In genomic region chr16:44745471-44745865, GRCm38 (mm10) we compare ENCODE assay signal across 8 mouse cellular contexts. TPM values are rescaled to one million over a fixed set of nuclear protein-coding genes. Genes with fewer than 3 reads are reported as not detected.
DNase-seq lines count a peak whose midpoint lies in the region; ATAC-seq lines count a peak whose summit lies in the region.

No protein-coding gene starts in this region.

- 6% methylated on average over 14 of the region's 14 CpGs for WGBS in kidney, embryonic 16.5 days
- 8% methylated on average over 14 of the region's 14 CpGs for WGBS in hindbrain, embryonic 14.5 days
- WGBS in midbrain, embryonic 14.5 days: 7% methylated on average over 14 of the region's 14 CpGs

- peaks cover 17% of the 10 kb centered on the region for H3K4me1 ChIP-seq in kidney, embryonic 16.5 days (ENCODE audit: insufficient read depth, low read length)
- H3K4me1 ChIP-seq in brown adipose tissue, adult 24 weeks (ENCODE audit: control insufficient read depth, insufficient read depth, insufficient read length, low read length): no peaks in the 10 kb centered on the region; the same call in 1 of the 2 replicates
- peaks cover 13% of the 10 kb centered on the region for H3K4me1 ChIP-seq in hindbrain, embryonic 14.5 days (replicated peaks; ENCODE audit: control insufficient read depth, insufficient read depth, low read length)
- H3K4me1 ChIP-seq in midbrain, embryonic 14.5 days (ENCODE audit: control insufficient read depth, insufficient read depth, low read length): peaks cover 17% of the 10 kb centered on the region; the same call in 1 of the 2 replicates

- peak overlapping the region; percentile 84 for H3K9ac ChIP-seq in kidney, embryonic 16.5 days (replicated peaks; ENCODE audit: low read length)
- peak overlapping the region; percentile 93 for H3K9ac ChIP-seq in hindbrain, embryonic 14.5 days
- peak overlapping the region; percentile 89 for H3K9ac ChIP-seq in midbrain, embryonic 14.5 days (replicated peaks; ENCODE audit: low read length)

- peaks cover 10% of the 10 kb centered on the region for H3K36me3 ChIP-seq in kidney, embryonic 16.5 days (ENCODE audit: insufficient read depth, low read length)
- H3K36me3 ChIP-seq in hindbrain, embryonic 14.5 days (replicated peaks; ENCODE audit: control insufficient read depth, insufficient read depth): peaks cover 14% of the 10 kb centered on the region
- H3K36me3 ChIP-seq in midbrain, embryonic 14.5 days (ENCODE audit: control insufficient read depth, insufficient read depth, low read length): peaks cover 20% of the 10 kb centered on the region

- H3K4me3 ChIP-seq in kidney, embryonic 16.5 days (ENCODE audit: low read length): peak overlapping the region; percentile 82
- H3K4me3 ChIP-seq in brown adipose tissue, adult 24 weeks (ENCODE audit: insufficient read depth, low read depth, low read length): peak overlapping the region; percentile 91
- peak overlapping the region; percentile 89 for H3K4me3 ChIP-seq in hindbrain, embryonic 14.5 days (replicated peaks; ENCODE audit: low read length)
- H3K4me3 ChIP-seq in midbrain, embryonic 14.5 days (replicated peaks; ENCODE audit: low read depth, low read length): peak overlapping the region; percentile 82

- intact Hi-C loops in left cerebral cortex, postnatal 4 days (cut with DNase I): no loop called here

- no peak; the same call in 1 of the 2 replicates for ATAC-seq in kidney, embryonic 16.5 days (ENCODE audit: low FRiP score, low TSS enrichment)
- ATAC-seq in hindbrain, embryonic 14.5 days (ENCODE audit: low FRiP score): no peak
- ATAC-seq in midbrain, embryonic 14.5 days (ENCODE audit: low FRiP score, low TSS enrichment): no peak

- no peaks in the 10 kb centered on the region for H3K27me3 ChIP-seq in kidney, embryonic 16.5 days (ENCODE audit: insufficient read depth, low read length)
- no peaks in the 10 kb centered on the region for H3K27me3 ChIP-seq in hindbrain, embryonic 14.5 days (ENCODE audit: control insufficient read depth, insufficient read depth, low read length)
- H3K27me3 ChIP-seq in midbrain, embryonic 14.5 days (ENCODE audit: control insufficient read depth, insufficient read depth, low read length): no peaks in the 10 kb centered on the region

- H3K4me2 ChIP-seq in kidney, embryonic 16.5 days (replicated peaks; ENCODE audit: low read depth, low read length): peak overlapping the region; percentile 89
- peak overlapping the region; percentile 67 for H3K4me2 ChIP-seq in hindbrain, embryonic 14.5 days (replicated peaks)
- H3K4me2 ChIP-seq in midbrain, embryonic 14.5 days (ENCODE audit: low read length): peak overlapping the region; percentile 84

- no peaks in the 10 kb centered on the region for H3K9me3 ChIP-seq in kidney, embryonic 16.5 days (ENCODE audit: low read length)
- no peaks in the 10 kb centered on the region for H3K9me3 ChIP-seq in hindbrain, embryonic 14.5 days (ENCODE audit: control insufficient read depth, low read length)
- no peaks in the 10 kb centered on the region for H3K9me3 ChIP-seq in midbrain, embryonic 14.5 days (ENCODE audit: control insufficient read depth, low read length)

- DNase-seq in kidney, postnatal 4 days: no peak
- DNase-seq in hindbrain, embryonic 14.5 days (ENCODE audit: low spot score): no peak
- no peak for DNase-seq in midbrain, embryonic 14.5 days
- no peak for DNase-seq in left cerebral cortex, postnatal 4 days
- no peak for DNase-seq in left cerebral cortex, adult 9 months (ENCODE audit: low spot score in 2 of 2)
- DNase-seq in cerebellum, postnatal 14 days: no peak

- H3K27ac ChIP-seq in kidney, embryonic 16.5 days (ENCODE audit: low read length): peak overlapping the region; percentile 97
- H3K27ac ChIP-seq in brown adipose tissue, adult 24 weeks (replicated peaks; ENCODE audit: low read depth, low read length): peak overlapping the region; percentile 94
- H3K27ac ChIP-seq in hindbrain, embryonic 14.5 days: peak overlapping the region; percentile 97
- H3K27ac ChIP-seq in midbrain, embryonic 14.5 days (replicated peaks; ENCODE audit: low read depth, low read length): peak overlapping the region; percentile 97

RNA-seq across cellular contexts. Expression of gene Gtpbp8, which starts 0.7 kb away (rescaled TPM):
- 28.9 and 29.1 TPM in 2 replicates for polyA plus RNA-seq in kidney, embryonic 16.5 days (2015; fragmentation: Nextera tagmentation; extraction: Ambion mirVana)
- 33.0 and 34.8 TPM in 2 replicates for polyA plus RNA-seq in brown adipose tissue, adult 24 weeks (2012; ENCODE audit: insufficient read depth, insufficient read length, missing spikeins)
- polyA plus RNA-seq in hindbrain, embryonic 14.5 days (2014; fragmentation: Nextera tagmentation; extraction: Ambion mirVana): 41.5 and 43.8 TPM in 2 replicates
- polyA plus RNA-seq in midbrain, embryonic 14.5 days (2014; fragmentation: Nextera tagmentation; extraction: Ambion mirVana): 40.6 and 50.5 TPM in 2 replicates
- total RNA-seq in left cerebral cortex, postnatal 4 days (2021): 10 to 100 TPM; 21.7 to 25.2 TPM

RNA-seq across cellular contexts. Expression of gene Cd200r1, which starts 20.1 kb away (rescaled TPM):
- polyA plus RNA-seq in kidney, embryonic 16.5 days (2015; fragmentation: Nextera tagmentation; extraction: Ambion mirVana): 0.66 and 0.68 TPM in 2 replicates
- polyA plus RNA-seq in brown adipose tissue, adult 24 weeks (2012; ENCODE audit: insufficient read depth, insufficient read length, missing spikeins): 0.71 and 0.79 TPM in 2 replicates
- 0.50 and 0.91 TPM in 2 replicates for polyA plus RNA-seq in hindbrain, embryonic 14.5 days (2014; fragmentation: Nextera tagmentation; extraction: Ambion mirVana)
- polyA plus RNA-seq in midbrain, embryonic 14.5 days (2014; fragmentation: Nextera tagmentation; extraction: Ambion mirVana): 0.61 TPM in 1 of 2 replicates, not detected in the other
- not detected for total RNA-seq in left cerebral cortex, postnatal 4 days (2021)

RNA-seq across cellular contexts. Expression of gene Nepro, which starts 21.4 kb away (rescaled TPM):
- 8.6 and 9.5 TPM in 2 replicates for polyA plus RNA-seq in kidney, embryonic 16.5 days (2015; fragmentation: Nextera tagmentation; extraction: Ambion mirVana)
- polyA plus RNA-seq in brown adipose tissue, adult 24 weeks (2012; ENCODE audit: insufficient read depth, insufficient read length, missing spikeins): 4.0 and 6.1 TPM in 2 replicates
- polyA plus RNA-seq in hindbrain, embryonic 14.5 days (2014; fragmentation: Nextera tagmentation; extraction: Ambion mirVana): 4.4 and 5.4 TPM in 2 replicates
- polyA plus RNA-seq in midbrain, embryonic 14.5 days (2014; fragmentation: Nextera tagmentation; extraction: Ambion mirVana): 3.8 and 5.7 TPM in 2 replicates
- 1 to 10 TPM; 6.1 to 7.1 TPM for total RNA-seq in left cerebral cortex, postnatal 4 days (2021)
